Mouse (Mus musculus): Measurements from ENCODE around the gene Gm47955. TPM values are rescaled to one million over a fixed set of nuclear protein-coding genes. Genes with fewer than 3 reads are reported as not detected.
"Not testable (repeated sequence)": the region's sequence is repeated elsewhere in the genome, so short reads cannot be mapped to it uniquely, and the experiment has no call there.

Gm47955 gene
- not detected in 2 replicates for polyA plus RNA-seq (2015; fragmentation: Nextera tagmentation; extraction: Ambion mirVana)

GRCm38 (mm10) chr1:82959870-82960385, at the start of gene Gm47955:
TSS of gene Gm47955 (plus strand) at chr1:82960286.
- no peak for ATAC-seq (ENCODE audit: insufficient number of reproducible peaks, low FRiP score, low TSS enrichment, low read depth)
- 91% methylated on average over 11 of the region's 11 CpGs for WGBS
- Histone ChIP-seq H3K27me3 (no peaks in the 10 kb centered on the region), H3K36me3 (no peaks in the 10 kb centered on the region), H3K4me1 (no peaks in the 10 kb centered on the region), H3K4me2 (no peak within 1 kb of the TSS), H3K27ac (no peak within 1 kb of the TSS), H3K4me3 (no peak within 1 kb of the TSS), H3K9me3 (no peaks in the 10 kb centered on the region), H3K9ac (no peak within 1 kb of the TSS)

GRCm38 (mm10) chr1:82913025-82913424, 47.1 kb upstream of the Gm47955 start, which contains the start of gene A030005L19Rik:
TSS of gene A030005L19Rik (plus strand) at chr1:82913325.
- Histone ChIP-seq H3K4me2 (no peak within 1 kb of the TSS), H3K36me3 (peaks cover 3% of the 10 kb centered on the region; the same call in 1 of the 2 replicates), H3K4me3 (no peak within 1 kb of the TSS), H3K4me1 (no peaks in the 10 kb centered on the region), H3K27ac (no peak within 1 kb of the TSS), H3K27me3 (no peaks in the 10 kb centered on the region), H3K9ac (no peak within 1 kb of the TSS), H3K9me3 (no peaks in the 10 kb centered on the region)
- 81% methylated on average over 3 of the region's 3 CpGs for WGBS
- no peak for ATAC-seq (ENCODE audit: insufficient number of reproducible peaks, low FRiP score, low TSS enrichment, low read depth)

- 91% methylated on average over 5 of the region's 5 CpGs for WGBS
- not testable (repeated sequence) for H3K4me1 ChIP-seq; H3K4me2 ChIP-seq; H3K36me3 ChIP-seq; H3K9me3 ChIP-seq; H3K27me3 ChIP-seq; H3K27ac ChIP-seq; H3K4me3 ChIP-seq; H3K9ac ChIP-seq; ATAC-seq (ENCODE audit: insufficient number of reproducible peaks, low FRiP score, low TSS enrichment, low read depth)
These were observed 46.7 kb upstream of the Gm47955 start for GRCm38 (mm10) chr1:82913434-82913833.

GRCm38 (mm10) chr1:82924650-82925049, 35.4 kb upstream of the Gm47955 start, which contains the start of gene A030014E15Rik:
TSS of gene A030014E15Rik (plus strand) at chr1:82924917.
- H3K27ac ChIP-seq, result no peak within 1 kb of the TSS
- no peaks in the 10 kb centered on the region for H3K27me3 ChIP-seq
- H3K9ac ChIP-seq, result no peak within 1 kb of the TSS
- H3K36me3 ChIP-seq, result no peaks in the 10 kb centered on the region
- H3K4me1 ChIP-seq, result no peaks in the 10 kb centered on the region
- ATAC-seq (ENCODE audit: insufficient number of reproducible peaks, low FRiP score, low TSS enrichment, low read depth), result no peak
- H3K4me2 ChIP-seq, result no peak within 1 kb of the TSS
- 77% methylated on average over 6 of the region's 6 CpGs for WGBS
- H3K9me3 ChIP-seq, result no peaks in the 10 kb centered on the region
- H3K4me3 ChIP-seq, result no peak within 1 kb of the TSS

- H3K4me1 ChIP-seq; H3K4me2 ChIP-seq; H3K9me3 ChIP-seq; ATAC-seq (ENCODE audit: insufficient number of reproducible peaks, low FRiP score, low TSS enrichment, low read depth); H3K36me3 ChIP-seq; H3K27ac ChIP-seq; H3K9ac ChIP-seq; H3K4me3 ChIP-seq; H3K27me3 ChIP-seq: not testable (repeated sequence)
- WGBS, result 80% methylated on average over 1 of the region's 3 CpGs
These were observed 29.5 kb upstream of the Gm47955 start for GRCm38 (mm10) chr1:82930558-82930957.

- H3K36me3 ChIP-seq; H3K4me3 ChIP-seq; H3K4me2 ChIP-seq; H3K27ac ChIP-seq; ATAC-seq (ENCODE audit: insufficient number of reproducible peaks, low FRiP score, low TSS enrichment, low read depth); H3K4me1 ChIP-seq; H3K27me3 ChIP-seq; H3K9me3 ChIP-seq; H3K9ac ChIP-seq: not testable (repeated sequence)
- WGBS, result no CpG with 5 or more reads among the region's 6 CpGs
These were observed 28.8 kb upstream of the Gm47955 start, which contains the start of gene Gm6217 for GRCm38 (mm10) chr1:82931326-82931725. TSS of gene Gm6217 (minus strand) at chr1:82931399.

- no peaks in the 10 kb centered on the region for H3K9me3 ChIP-seq
- H3K4me3 ChIP-seq, result no peak overlapping the region
- no peak overlapping the region for H3K9ac ChIP-seq
- no peak overlapping the region for H3K27ac ChIP-seq
- ATAC-seq (ENCODE audit: insufficient number of reproducible peaks, low FRiP score, low TSS enrichment, low read depth), result no peak
- no peaks in the 10 kb centered on the region for H3K4me1 ChIP-seq
- 92% methylated on average over 5 of the region's 5 CpGs for WGBS
- no peaks in the 10 kb centered on the region for H3K36me3 ChIP-seq
- no peaks in the 10 kb centered on the region for H3K27me3 ChIP-seq
- H3K4me2 ChIP-seq, result no peak overlapping the region
These were observed 21.4 kb upstream of the Gm47955 start for GRCm38 (mm10) chr1:82938666-82939065.

GRCm38 (mm10) chr1:82942505-82942904, 17.6 kb upstream of the Gm47955 start:
- H3K27me3 ChIP-seq; H3K4me2 ChIP-seq; ATAC-seq (ENCODE audit: insufficient number of reproducible peaks, low FRiP score, low TSS enrichment, low read depth); H3K36me3 ChIP-seq; H3K4me1 ChIP-seq; H3K9me3 ChIP-seq; H3K9ac ChIP-seq; H3K27ac ChIP-seq; H3K4me3 ChIP-seq: not testable (repeated sequence)
- 94% methylated on average over 2 of the region's 2 CpGs for WGBS

- not testable (repeated sequence) for H3K27ac ChIP-seq; H3K4me3 ChIP-seq; H3K9me3 ChIP-seq; H3K36me3 ChIP-seq; H3K27me3 ChIP-seq; H3K4me1 ChIP-seq; ATAC-seq (ENCODE audit: insufficient number of reproducible peaks, low FRiP score, low TSS enrichment, low read depth); H3K9ac ChIP-seq; H3K4me2 ChIP-seq
- WGBS, result no CpG with 5 or more reads among the region's 6 CpGs
These were observed 16.8 kb upstream of the Gm47955 start, which contains the start of gene A030003K21Rik for GRCm38 (mm10) chr1:82943295-82943694. TSS of gene A030003K21Rik (minus strand) at chr1:82943388.

GRCm38 (mm10) chr1:82946029-82946428, 14.1 kb upstream of the Gm47955 start:
- not testable (repeated sequence) for H3K27ac ChIP-seq; H3K9me3 ChIP-seq; H3K9ac ChIP-seq; H3K4me2 ChIP-seq; H3K4me1 ChIP-seq; ATAC-seq (ENCODE audit: insufficient number of reproducible peaks, low FRiP score, low TSS enrichment, low read depth); H3K4me3 ChIP-seq; H3K27me3 ChIP-seq; H3K36me3 ChIP-seq
- WGBS, result 92% methylated on average over 2 of the region's 2 CpGs

GRCm38 (mm10) chr1:82948601-82949000, 11.5 kb upstream of the Gm47955 start:
- 80% methylated on average over 2 of the region's 2 CpGs for WGBS
- H3K9ac ChIP-seq, result no peak overlapping the region
- H3K36me3 ChIP-seq, result no peaks in the 10 kb centered on the region
- H3K27me3 ChIP-seq, result no peaks in the 10 kb centered on the region
- H3K4me3 ChIP-seq, result no peak overlapping the region
- H3K4me2 ChIP-seq, result no peak overlapping the region
- no peak for ATAC-seq (ENCODE audit: insufficient number of reproducible peaks, low FRiP score, low TSS enrichment, low read depth)
- no peaks in the 10 kb centered on the region for H3K4me1 ChIP-seq
- no peaks in the 10 kb centered on the region for H3K9me3 ChIP-seq
- H3K27ac ChIP-seq, result no peak overlapping the region

GRCm38 (mm10) chr1:82955913-82956312, 4.2 kb upstream of the Gm47955 start, which contains the start of gene Gm7544:
TSS of gene Gm7544 (minus strand) at chr1:82956013.
- H3K4me1 ChIP-seq; H3K27me3 ChIP-seq; H3K4me2 ChIP-seq; ATAC-seq (ENCODE audit: insufficient number of reproducible peaks, low FRiP score, low TSS enrichment, low read depth); H3K27ac ChIP-seq; H3K9ac ChIP-seq; H3K36me3 ChIP-seq; H3K4me3 ChIP-seq; H3K9me3 ChIP-seq: not testable (repeated sequence)

GRCm38 (mm10) chr1:82966413-82966812, 6.3 kb downstream of the Gm47955 start:
- Histone ChIP-seq H3K27me3 (no peaks in the 10 kb centered on the region), H3K36me3 (no peaks in the 10 kb centered on the region), H3K4me3 (no peak overlapping the region)

More at GRCm38 (mm10) chr1:82966413-82966812, 6.3 kb downstream of the Gm47955 start:
- H3K9ac ChIP-seq, result no peak overlapping the region
- H3K27ac ChIP-seq, result no peak overlapping the region
- H3K4me2 ChIP-seq, result no peak overlapping the region
- WGBS, result 74% methylated on average over 3 of the region's 3 CpGs
- no peaks in the 10 kb centered on the region for H3K4me1 ChIP-seq
- H3K9me3 ChIP-seq, result no peaks in the 10 kb centered on the region
- no peak for ATAC-seq (ENCODE audit: insufficient number of reproducible peaks, low FRiP score, low TSS enrichment, low read depth)
